Mouse (Mus musculus) stomach, embryonic 15.5 days (tissue): ENCODE measurements around the gene P2ry12. TPM values are rescaled to one million over a fixed set of nuclear protein-coding genes. Genes with fewer than 3 reads are reported as not detected.

Experiments used
- ATAC-seq: fragments of 200-750 bp; cut with Nextera tagmentation; 2 replicates; pipeline ENCODE4 v1.8.0; 2017; ENCODE audit warnings: low read depth, moderate number of reproducible peaks, moderate TSS enrichment; ENCODE audit not compliant: insufficient read depth, low FRiP score
- H3K27ac ChIP-seq: fragments of 300-500 bp; sonication (generic); 2 replicates; pipeline ENCODE4 v1.5.1; 2015; ENCODE audit warnings: mild to moderate bottlenecking, inconsistent platforms
- H3K27me3 ChIP-seq: fragments of 300-500 bp; sonication (generic); replicated peaks from 2 replicates; pipeline ENCODE4 v1.6.1; 2015; ENCODE audit warnings: inconsistent platforms
- H3K36me3 ChIP-seq: fragments of 300-500 bp; sonication (generic); 2 replicates; pipeline ENCODE4 v1.6.1; 2015; ENCODE audit warnings: inconsistent platforms
- H3K4me1 ChIP-seq: fragments of 300-500 bp; sonication (generic); 2 replicates; pipeline ENCODE4 v1.6.1; 2015; ENCODE audit warnings: inconsistent platforms
- H3K4me2 ChIP-seq: fragments of 300-500 bp; sonication (generic); 2 replicates; pipeline ENCODE4 v1.6.1; 2015; ENCODE audit warnings: mild to moderate bottlenecking, inconsistent platforms
- H3K4me3 ChIP-seq: fragments of 300-500 bp; sonication (generic); replicated peaks from 2 replicates; pipeline ENCODE4 v1.5.1; 2015; ENCODE audit warnings: inconsistent platforms
- H3K9ac ChIP-seq: fragments of 300-500 bp; sonication (generic); 2 replicates; pipeline ENCODE4 v1.6.1; 2015; ENCODE audit warnings: inconsistent platforms
- H3K9me3 ChIP-seq: fragments of 300-500 bp; sonication (generic); 2 replicates; pipeline ENCODE4 v1.6.1; 2016; ENCODE audit warnings: inconsistent platforms
- WGBS: fragments of 180-500 bp; shearing (Covaris S2); methylation state at CpG from one replicate; pipeline ENCODE4 v1.1.7; 2015; 5-methylcytosine and 5-hydroxymethylcytosine counted together
- polyA plus RNA-seq: library from polyadenylated mRNA; unstranded; fragments of >200 nt; fragmentation: Nextera tagmentation; extraction: Ambion mirVana; gene quantifications from 2 replicates; pipeline ENCODE4 v1.2.1, GENCODE M21; 2015

Gene P2ry12
- polyA plus RNA-seq, 1 experiment from 2014 or later, result 3.4 TPM

DNA sequence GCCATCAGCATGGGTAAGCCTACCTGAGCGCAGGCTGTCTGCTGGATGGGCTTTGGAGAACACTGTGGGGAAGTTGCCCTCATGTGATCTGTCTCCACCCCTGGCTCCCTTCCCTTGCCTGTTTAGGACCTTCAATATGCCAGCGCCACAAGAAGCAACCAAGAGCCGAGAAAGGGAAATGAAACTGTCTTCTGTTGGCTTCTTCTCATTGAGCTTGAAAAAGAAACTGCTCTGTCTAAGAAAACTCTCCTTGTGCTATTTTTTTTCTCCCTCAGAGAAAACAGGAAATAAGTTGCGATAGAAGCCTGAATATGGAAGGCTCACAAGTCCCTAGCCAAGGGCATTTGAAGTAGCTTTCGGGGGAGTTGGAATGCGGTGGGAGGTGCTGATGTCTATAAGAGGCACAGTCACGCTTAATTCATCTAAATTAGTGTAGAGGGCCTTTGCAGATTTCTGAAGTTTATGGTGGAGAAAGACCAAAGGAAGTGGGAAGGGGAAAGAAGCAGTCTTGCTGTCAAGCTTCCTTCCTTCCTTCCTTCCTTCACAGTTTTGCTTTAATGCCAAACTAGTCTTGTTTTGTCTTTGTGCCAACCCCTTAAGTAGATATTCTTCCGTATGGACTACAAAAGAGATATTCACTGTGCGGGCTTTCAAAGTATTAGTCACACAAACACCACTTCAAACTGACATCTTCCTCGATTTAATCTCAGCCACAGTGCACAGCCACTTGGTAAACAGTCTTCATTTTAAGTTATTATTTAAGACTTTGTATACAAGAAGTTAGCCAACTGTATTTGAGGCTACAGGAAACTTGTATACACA, 33.7 kb downstream of the P2ry12 start:
- ATAC-seq, result no peak
- no peaks in the 10 kb centered on the region for H3K9me3 ChIP-seq
- no peaks in the 10 kb centered on the region for H3K27me3 ChIP-seq
- H3K36me3 ChIP-seq, result no peaks in the 10 kb centered on the region
- H3K27ac ChIP-seq, result peak overlapping the region; percentile 63
- H3K4me1 ChIP-seq, result 0 out of 2 replicates have a peak, but pooled peaks cover 3% of the 10 kb centered on the region
- H3K4me2 ChIP-seq, result no peak overlapping the region
- no peak overlapping the region for H3K4me3 ChIP-seq
- WGBS, result 55% methylated on average over 10 of the region's 10 CpGs
- no peak overlapping the region for H3K9ac ChIP-seq

DNA sequence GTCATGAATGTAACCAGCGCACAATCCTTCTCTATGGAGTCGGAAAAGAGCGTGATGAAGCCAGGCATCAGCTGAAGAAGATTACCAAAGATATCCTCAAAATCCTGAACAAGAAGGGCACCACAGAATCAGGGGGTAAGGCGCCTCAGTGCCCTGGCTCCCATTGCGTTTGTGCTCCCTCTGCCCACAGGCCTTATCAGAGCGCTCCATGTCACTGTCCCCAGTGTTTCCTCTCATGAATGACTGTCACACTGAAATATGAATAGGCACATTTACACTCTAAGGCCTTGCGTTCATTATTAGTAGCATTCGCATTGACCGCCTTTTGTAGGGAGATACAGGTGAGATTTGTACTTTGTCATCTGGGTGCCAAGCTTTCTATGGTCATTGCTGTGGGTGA, 35.0 kb downstream of the P2ry12 start:
- no peak overlapping the region for H3K27ac ChIP-seq
- no peak overlapping the region for H3K4me2 ChIP-seq
- H3K4me1 ChIP-seq, result 0 out of 2 replicates have a peak, but pooled peaks cover 3% of the 10 kb centered on the region
- no peaks in the 10 kb centered on the region for H3K27me3 ChIP-seq
- H3K9ac ChIP-seq, result no peak overlapping the region
- H3K36me3 ChIP-seq, result no peaks in the 10 kb centered on the region
- H3K4me3 ChIP-seq, result no peak overlapping the region
- H3K9me3 ChIP-seq, result no peaks in the 10 kb centered on the region
- 89% methylated on average over 9 of the region's 9 CpGs for WGBS
- no peak for ATAC-seq

DNA sequence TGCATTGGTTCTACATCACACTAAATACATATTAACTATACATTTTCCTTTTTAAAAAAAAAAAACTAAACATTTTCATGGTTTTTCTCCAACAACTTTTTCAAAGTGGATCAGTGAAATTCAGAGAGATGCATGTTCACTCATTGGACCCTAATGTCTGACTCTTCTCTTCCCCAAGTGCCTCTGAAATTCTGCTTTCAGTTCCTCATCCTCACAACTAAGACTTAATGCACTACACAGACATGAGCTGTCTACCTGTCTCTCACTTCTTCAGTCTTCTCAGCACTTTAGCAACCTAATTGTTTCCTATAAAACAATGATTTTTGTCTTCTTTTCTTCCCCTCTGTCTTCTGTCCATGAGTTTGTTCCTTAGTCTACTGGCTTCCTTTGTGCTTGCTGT, 37.3 kb downstream of the P2ry12 start:
- Histone ChIP-seq H3K4me1 (0 out of 2 replicates have a peak, but pooled peaks cover 3% of the 10 kb centered on the region), H3K27ac (no peak overlapping the region), H3K36me3 (no peaks in the 10 kb centered on the region), H3K9ac (no peak overlapping the region), H3K9me3 (no peaks in the 10 kb centered on the region), H3K4me2 (no peak overlapping the region), H3K27me3 (no peaks in the 10 kb centered on the region), H3K4me3 (no peak overlapping the region)
- no peak for ATAC-seq

DNA sequence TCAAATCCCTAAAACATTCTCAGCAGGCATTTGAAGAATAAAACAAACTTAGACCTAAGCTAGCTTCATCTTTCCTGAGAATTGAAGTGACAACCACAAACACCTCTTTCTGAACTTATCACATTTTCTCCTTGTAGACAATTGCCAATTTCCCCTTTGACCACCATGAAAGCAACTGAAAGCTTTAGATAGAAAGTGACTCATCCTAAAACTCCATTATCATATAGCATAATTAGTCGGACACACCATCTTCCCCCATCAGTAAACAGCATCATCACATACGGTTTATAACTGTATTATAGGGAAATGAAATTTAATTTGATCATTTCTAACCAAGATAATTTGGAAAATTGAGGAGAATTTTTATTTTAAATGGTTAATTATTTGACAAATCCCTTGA, 40.4 kb downstream of the P2ry12 start:
- Histone ChIP-seq H3K4me3 (no peak overlapping the region), H3K27me3 (no peaks in the 10 kb centered on the region), H3K4me2 (no peak overlapping the region), H3K36me3 (no peaks in the 10 kb centered on the region), H3K4me1 (no peaks in the 10 kb centered on the region), H3K9ac (no peak overlapping the region), H3K27ac (no peak overlapping the region), H3K9me3 (no peaks in the 10 kb centered on the region)
- WGBS, result 80% methylated on average over 2 of the region's 2 CpGs
- ATAC-seq, result no peak

DNA sequence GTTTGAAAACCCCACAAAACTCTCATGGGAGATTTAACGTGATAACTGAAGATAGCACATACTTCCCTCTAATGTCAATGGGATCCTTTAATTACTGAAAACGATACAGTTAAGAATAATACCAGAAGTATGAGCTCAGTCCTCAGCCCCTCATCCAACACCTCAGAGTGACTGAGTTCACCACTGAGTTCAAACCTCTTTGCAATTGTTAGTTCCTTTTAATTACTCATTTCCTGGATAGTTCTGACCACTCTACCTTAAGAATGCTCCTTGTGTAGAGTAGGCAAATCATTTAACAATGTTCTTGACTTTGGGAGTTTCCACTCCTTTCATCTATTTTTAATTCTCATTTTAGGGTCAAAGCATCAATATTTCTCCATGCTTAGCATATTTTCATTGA, 43.3 kb downstream of the P2ry12 start:
- no peaks in the 10 kb centered on the region for H3K9me3 ChIP-seq
- no peaks in the 10 kb centered on the region for H3K4me1 ChIP-seq
- H3K4me2 ChIP-seq, result no peak overlapping the region
- ATAC-seq, result no peak
- H3K27ac ChIP-seq, result no peak overlapping the region
- 83% methylated on average over 2 of the region's 2 CpGs for WGBS
- H3K4me3 ChIP-seq, result no peak overlapping the region
- H3K27me3 ChIP-seq, result no peaks in the 10 kb centered on the region
- no peaks in the 10 kb centered on the region for H3K36me3 ChIP-seq
- no peak overlapping the region for H3K9ac ChIP-seq

DNA sequence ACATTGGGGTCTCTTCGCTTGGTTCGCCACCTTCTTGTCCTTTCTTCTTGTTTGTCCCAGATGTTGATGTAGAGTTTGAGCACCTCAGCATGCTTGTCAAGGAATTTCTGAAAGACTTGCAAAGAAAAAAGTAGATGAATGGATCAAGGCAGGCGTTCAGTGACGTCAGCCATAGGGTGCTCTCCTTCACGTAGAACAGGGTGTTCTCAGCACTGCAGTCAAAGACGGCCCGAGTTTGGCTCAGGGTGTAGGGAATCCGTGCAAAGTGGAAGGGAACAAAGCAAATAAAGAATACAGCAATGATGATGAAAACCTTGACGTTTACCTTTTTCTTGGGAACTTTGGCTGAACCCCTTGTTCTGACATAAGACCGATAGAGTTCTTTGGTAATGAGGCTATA, 45.5 kb downstream of the P2ry12 start:
- H3K36me3 ChIP-seq, result no peaks in the 10 kb centered on the region
- no peak overlapping the region for H3K4me2 ChIP-seq
- H3K27ac ChIP-seq, result no peak overlapping the region
- 83% methylated on average over 10 of the region's 10 CpGs for WGBS
- H3K4me3 ChIP-seq, result no peak overlapping the region
- no peak overlapping the region for H3K9ac ChIP-seq
- H3K27me3 ChIP-seq, result no peaks in the 10 kb centered on the region
- no peaks in the 10 kb centered on the region for H3K9me3 ChIP-seq
- ATAC-seq, result no peak
- no peaks in the 10 kb centered on the region for H3K4me1 ChIP-seq

DNA sequence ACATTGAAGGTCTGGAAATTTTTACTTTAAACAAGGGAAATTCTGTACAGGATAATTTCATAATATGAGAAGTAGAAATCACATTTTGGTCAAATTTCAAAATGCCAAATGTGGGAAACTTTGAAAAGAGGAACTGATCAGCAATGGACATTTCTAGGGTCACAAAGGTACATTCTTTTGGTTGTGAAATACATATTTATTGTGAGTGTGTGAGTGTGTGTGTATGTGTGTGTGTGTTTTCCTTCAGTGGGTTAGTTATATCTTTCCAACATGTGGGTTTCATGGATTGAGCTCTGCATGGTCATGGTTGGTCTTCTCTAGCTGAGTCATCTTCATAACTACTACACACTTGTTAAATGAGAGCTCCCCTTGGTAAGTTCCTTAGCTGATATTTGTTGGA, 50.3 kb downstream of the P2ry12 start:
- Histone ChIP-seq H3K9me3 (no peaks in the 10 kb centered on the region), H3K4me1 (no peaks in the 10 kb centered on the region), H3K9ac (no peak overlapping the region), H3K27ac (no peak overlapping the region), H3K4me2 (no peak overlapping the region), H3K4me3 (no peak overlapping the region), H3K27me3 (no peaks in the 10 kb centered on the region), H3K36me3 (no peaks in the 10 kb centered on the region)
- no peak for ATAC-seq

DNA sequence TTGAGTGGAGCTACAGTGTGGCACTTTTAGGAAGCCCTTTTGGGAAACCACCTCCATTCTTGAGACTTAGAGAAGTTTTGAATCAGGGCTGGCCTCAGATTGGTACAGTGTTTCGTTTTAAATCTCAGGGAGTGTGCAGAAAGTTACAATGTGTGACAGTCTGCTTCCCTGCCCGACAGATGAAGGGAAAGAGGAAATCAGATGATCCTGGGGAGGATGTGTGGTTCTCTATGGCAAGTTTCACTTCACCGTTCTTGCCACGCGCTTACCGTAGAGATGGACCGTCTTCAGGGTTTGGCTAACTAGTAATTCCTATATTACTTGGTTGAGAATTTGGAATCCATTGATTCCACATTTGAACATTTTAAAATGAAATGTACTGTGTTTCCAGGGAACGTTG, 50.9 kb downstream of the P2ry12 start:
- 79% methylated on average over 8 of the region's 8 CpGs for WGBS
- H3K4me1 ChIP-seq, result no peaks in the 10 kb centered on the region

DNA sequence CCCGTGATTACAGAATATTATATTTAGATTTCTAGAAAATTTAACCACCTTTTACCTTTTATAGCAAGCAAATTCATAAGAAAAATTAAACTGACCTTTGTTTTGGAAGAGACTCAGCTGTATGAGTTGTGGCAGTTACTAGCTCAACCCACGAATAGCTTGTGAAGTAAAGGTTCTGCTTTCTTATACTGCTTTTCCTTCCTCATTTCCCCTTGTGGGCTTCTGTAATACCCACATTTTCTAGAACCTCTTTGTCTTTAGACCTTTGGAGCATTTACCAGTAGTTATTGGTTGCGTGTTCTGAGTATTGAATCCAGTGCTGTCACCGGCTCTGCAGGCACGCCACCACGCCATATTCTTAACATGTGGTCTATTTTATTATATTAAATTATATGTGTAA, 51.9 kb downstream of the P2ry12 start, which contains the start of gene P2ry13:
Gene P2ry13 (minus strand): TSS at position 156 of the 400 bp plus-strand sequence.
- Histone ChIP-seq H3K9ac (no peak within 1 kb of the TSS), H3K4me1 (no peaks in the 10 kb centered on the region), H3K4me2 (no peak within 1 kb of the TSS), H3K27ac (no peak within 1 kb of the TSS), H3K27me3 (no peaks in the 10 kb centered on the region), H3K9me3 (no peaks in the 10 kb centered on the region), H3K36me3 (no peaks in the 10 kb centered on the region), H3K4me3 (no peak within 1 kb of the TSS)
- ATAC-seq, result no peak
- 87% methylated on average over 6 of the region's 6 CpGs for WGBS

More for the DNA sequence above, 50.9 kb downstream of the P2ry12 start:
- no peaks in the 10 kb centered on the region for H3K9me3 ChIP-seq
- H3K27ac ChIP-seq, result no peak overlapping the region
- no peaks in the 10 kb centered on the region for H3K36me3 ChIP-seq
- no peak overlapping the region for H3K4me3 ChIP-seq
- no peak overlapping the region for H3K4me2 ChIP-seq
- ATAC-seq, result no peak
- H3K9ac ChIP-seq, result no peak overlapping the region
- no peaks in the 10 kb centered on the region for H3K27me3 ChIP-seq

DNA sequence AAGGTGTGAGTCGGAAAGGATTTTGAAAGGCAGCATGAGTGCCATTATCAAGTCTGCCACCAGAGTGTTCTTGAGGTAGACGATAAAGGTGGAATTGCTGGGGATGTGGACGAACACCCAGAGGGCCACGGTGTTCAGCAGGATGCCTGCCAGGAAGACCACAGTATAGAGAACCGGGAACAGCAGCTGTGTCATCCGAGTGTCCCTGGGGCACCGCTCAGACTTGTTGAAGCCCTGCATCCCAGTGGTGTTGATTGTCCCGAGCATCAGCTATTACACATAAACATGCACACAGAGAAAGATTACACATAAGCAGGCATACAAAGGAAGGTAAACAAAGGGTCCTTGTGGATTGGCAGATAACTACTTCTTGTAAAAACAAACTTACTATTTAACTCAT, 52.6 kb downstream of the P2ry12 start:
- H3K9me3 ChIP-seq, result no peaks in the 10 kb centered on the region
- H3K4me1 ChIP-seq, result no peaks in the 10 kb centered on the region
- ATAC-seq, result no peak
- H3K4me2 ChIP-seq, result no peak overlapping the region
- H3K36me3 ChIP-seq, result no peaks in the 10 kb centered on the region
- H3K27ac ChIP-seq, result no peak overlapping the region
- H3K27me3 ChIP-seq, result no peaks in the 10 kb centered on the region
- no peak overlapping the region for H3K9ac ChIP-seq
- H3K4me3 ChIP-seq, result no peak overlapping the region
- 62% methylated on average over 8 of the region's 8 CpGs for WGBS

DNA sequence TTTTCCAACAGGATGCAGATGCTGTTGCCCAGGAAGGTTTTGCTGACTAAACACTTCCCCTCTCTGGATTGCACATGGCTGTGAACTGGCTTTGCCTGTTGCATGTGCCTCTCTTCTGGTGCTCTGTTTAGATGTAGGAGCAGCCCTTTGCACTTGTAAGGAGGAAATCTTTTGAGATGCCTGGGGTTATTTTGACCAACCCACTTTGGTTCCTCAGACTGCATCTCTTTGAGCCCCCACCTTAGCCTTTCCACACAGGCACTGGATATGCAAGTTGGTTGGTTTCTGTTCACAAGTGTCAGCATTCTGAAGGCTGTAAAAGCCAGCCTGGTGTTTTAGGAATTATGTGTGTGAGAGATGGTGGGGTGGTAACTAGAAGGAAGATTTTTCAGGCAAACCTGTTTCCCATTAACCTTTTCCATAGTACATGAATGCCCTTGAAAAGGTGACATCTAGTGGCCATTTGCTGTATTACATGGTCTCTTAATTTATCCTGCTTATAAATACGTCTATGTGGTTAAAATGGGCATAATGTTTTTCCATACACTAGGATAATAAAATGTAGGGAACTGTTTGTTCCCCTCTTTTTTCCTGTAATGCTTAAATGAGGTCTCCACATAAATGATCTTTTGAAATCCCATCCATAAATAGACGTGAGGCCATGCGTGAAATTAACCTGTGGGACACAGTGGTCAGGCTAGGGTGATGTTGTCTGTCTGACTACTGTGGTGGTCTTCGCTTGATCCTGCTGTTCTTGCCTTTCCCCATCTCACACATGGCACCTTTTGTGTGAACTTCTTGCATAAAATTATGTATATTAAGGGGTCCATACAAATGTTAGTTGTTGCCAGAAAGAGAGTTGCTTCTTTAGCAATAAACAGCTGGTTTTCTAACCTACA, 53.8 kb downstream of the P2ry12 start:
- Histone ChIP-seq H3K4me2 (no peak overlapping the region), H3K4me3 (no peak overlapping the region), H3K27ac (no peak overlapping the region), H3K9ac (no peak overlapping the region), H3K4me1 (no peaks in the 10 kb centered on the region), H3K27me3 (no peaks in the 10 kb centered on the region), H3K9me3 (no peaks in the 10 kb centered on the region), H3K36me3 (no peaks in the 10 kb centered on the region)
- no peak for ATAC-seq
- WGBS, result 70% methylated on average over 4 of the region's 4 CpGs

DNA sequence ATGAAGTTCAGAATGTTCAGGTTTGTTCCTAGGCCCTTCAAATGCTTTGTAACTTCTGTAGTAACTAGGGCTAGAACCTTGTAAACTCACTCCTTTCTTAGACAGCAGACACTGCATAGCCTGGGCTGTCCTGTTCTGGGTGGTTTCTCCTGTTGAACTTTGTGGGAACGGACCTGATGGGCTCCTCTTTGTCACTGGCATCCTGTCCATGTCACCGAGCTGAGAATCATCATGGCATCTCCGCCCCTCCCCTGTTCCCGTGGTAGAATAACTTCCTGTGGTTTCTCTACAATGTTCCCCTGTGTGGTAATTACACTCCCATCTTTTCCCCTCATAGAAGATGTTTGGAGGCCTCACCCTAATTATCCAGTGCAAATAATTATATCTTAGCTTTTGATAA, 56.7 kb downstream of the P2ry12 start:
- no peak for ATAC-seq
- Histone ChIP-seq H3K4me3 (no peak overlapping the region), H3K4me2 (no peak overlapping the region), H3K36me3 (no peaks in the 10 kb centered on the region), H3K27me3 (no peaks in the 10 kb centered on the region), H3K9ac (no peak overlapping the region), H3K27ac (no peak overlapping the region), H3K4me1 (no peaks in the 10 kb centered on the region), H3K9me3 (no peaks in the 10 kb centered on the region)
- WGBS, result 68% methylated on average over 4 of the region's 4 CpGs
